Mouse (Mus musculus): ENCODE results near the gene Il17f.
A peak's percentile ranks its signal among the peaks of the same experiment; 100 is the strongest.
"Not testable (repeated sequence)": the region's sequence is repeated elsewhere in the genome, so short reads cannot be mapped to it uniquely, and the experiment has no call there.

Il17f gene

DNA sequence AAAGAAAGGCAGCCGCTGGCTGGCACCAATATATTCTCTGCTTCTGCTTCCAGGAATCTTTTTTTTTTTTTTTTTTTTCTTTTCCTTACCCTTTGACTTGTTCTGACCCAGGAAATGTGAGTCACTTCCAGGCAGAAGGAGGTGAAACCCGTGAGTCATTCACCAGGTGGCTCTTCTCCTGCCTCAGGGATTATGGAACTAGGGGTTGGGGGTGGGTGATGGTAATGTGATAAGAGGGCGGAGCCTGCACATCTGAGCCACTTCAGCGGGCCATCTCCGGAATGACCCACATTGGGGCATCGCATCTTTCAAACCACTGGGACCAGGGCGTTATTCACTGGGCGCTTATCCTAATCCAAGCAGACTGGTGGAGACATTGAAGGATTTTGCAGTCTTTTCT, 3.4 kb downstream of the Il17f start:
- DNase-seq (ENCODE audit: low read depth) = no peak

DNA sequence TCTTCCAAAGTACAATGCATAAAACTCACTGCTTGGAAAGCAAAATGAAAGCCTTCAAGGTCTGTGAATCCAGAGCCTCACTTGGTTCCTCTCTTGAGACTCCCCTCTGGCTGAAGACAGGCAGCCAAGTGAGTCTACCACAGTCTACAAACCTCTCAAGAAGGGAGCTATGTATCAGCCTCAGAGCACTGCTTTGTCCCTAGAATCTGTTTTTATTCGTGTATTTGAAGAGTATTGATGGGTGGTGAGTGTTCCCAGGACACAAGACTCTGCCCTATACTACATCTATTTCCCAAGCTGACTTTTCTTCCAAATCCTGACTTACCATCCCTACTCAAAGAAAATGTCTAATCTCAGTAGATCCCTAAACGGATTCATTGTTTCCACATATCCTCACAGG, 12.1 kb downstream of the Il17f start:
- no peak for DNase-seq (ENCODE audit: low read depth)

DNA sequence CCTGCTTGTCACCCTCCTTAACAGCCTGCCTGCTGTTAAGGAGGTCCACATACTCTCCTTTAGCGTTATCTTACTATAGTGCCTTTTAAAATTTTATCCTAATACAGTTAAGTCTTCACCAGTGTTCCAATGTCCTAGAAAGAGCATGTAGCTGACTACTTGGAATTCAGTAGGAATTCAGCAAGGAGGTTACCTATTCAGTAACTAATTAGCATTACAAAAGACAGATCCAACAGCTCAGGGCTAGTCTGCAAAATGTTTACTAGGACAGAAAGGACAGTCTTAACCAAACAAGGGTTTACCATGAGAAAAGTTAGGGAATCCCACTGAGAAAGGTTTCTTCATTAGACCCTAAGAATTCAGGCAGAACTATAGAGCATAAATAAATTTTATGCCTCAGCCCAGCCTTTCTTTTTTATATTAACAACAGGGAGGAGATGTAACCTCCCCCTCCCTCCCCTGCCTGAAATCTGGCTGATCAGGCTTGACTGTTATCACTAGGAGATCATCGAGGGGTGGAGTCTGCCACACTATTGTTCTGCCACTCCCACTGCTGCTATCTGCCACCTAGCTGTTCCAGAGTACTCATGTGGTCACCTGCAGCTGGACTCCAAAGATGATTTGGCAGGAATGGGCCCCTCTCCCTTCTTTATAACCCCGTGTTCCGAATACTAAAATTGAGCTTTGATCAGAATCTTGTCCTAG, 16.2 kb downstream of the Il17f start:
- not testable (repeated sequence) for DNase-seq (ENCODE audit: low read depth)

DNA sequence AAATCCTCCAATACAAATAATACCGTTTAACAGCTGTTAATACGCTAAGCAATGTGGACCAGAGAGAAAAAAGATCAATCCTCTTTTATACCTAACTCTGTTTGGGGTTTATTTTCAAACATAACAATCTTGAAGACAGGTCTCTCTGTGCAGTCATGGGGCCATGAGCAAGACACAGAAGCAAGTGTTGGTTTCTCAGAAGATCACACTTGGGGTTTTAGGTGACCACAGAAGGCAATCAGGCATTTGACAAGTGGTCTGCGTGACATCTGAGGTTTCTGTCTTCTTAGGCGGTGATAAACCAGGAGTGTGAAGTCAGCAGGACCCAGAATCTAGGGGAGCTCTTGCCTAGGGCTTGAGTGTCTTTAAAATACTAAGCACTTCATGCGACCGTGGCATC, 23.9 kb downstream of the Il17f start:
- DNase-seq (ENCODE audit: low read depth) = no peak

- no peak for DNase-seq (ENCODE audit: low read depth)
Measured at GRCm38 (mm10) chr1:20761411-20761810, 29.0 kb downstream of the Il17f start.

- DNase-seq (ENCODE audit: low read depth) = no peak
Measured at GRCm38 (mm10) chr1:20760331-20760730, 30.1 kb downstream of the Il17f start.

GRCm38 (mm10) chr1:20759799-20760198, 30.6 kb downstream of the Il17f start:
- peak; percentile 14 for DNase-seq (ENCODE audit: low read depth)

DNA sequence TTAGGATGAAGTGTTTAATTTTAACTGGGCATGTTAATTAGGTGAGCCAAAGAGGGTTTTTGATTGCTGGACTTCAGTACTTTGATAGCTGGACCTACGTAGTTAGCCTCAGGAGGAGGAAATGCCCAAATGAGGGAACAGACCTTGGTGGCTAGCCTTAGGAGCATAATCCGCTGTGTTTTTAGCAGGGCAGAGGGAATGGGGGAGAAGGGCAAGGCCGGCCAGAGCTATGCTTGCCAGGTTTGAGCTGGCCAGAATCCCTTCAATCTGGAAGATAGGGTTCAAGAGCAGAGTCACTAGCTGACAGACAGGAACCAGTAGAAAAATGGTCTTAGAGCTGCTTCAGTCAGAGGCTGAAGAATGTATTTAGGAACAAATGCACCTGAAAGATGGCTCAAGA, 32.8 kb downstream of the Il17f start:
- DNase-seq (ENCODE audit: low read depth) = no peak

DNA sequence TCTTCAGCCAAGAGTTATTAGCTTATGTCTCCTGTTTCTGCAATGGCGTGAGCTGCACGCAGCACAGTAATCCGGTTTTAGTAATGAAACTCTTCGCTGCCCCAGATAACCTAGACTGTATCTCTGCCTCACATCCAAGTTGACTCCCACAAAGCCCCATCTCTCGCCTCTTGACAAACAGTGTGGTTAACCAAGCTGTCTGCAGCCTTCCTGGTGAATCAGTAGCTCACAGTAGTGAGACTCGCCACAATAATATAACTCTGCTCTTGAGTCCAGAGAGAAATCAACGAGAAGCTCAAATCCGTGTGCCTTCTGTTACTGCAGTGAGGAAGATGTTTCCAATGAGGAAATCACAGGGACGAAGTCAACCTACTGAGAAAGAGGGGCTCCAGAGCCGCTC, 36.0 kb downstream of the Il17f start:
- DNase-seq (ENCODE audit: low read depth) = no peak

GRCm38 (mm10) chr1:20740496-20740998, 49.9 kb downstream of the Il17f start:
- peak; percentile 60 for DNase-seq (ENCODE audit: low read depth)

GRCm38 (mm10) chr1:20738483-20738882, 51.9 kb downstream of the Il17f start:
- DNase-seq (ENCODE audit: low read depth) = peak; percentile 20

GRCm38 (mm10) chr1:20736572-20736971, 53.8 kb downstream of the Il17f start:
- DNase-seq (ENCODE audit: low read depth) = no peak

GRCm38 (mm10) chr1:20730903-20731302, 59.5 kb downstream of the Il17f start, which contains the start of gene Il17a:
Gene Il17a, plus strand, starts transcription at chr1:20730905.
- no peak for DNase-seq (ENCODE audit: low read depth)
